In genomic region chr6:86366125-86366852, GRCm38 (mm10) we compare ENCODE assay signal across 8 mouse cellular contexts. TPM values are rescaled to one million over a fixed set of nuclear protein-coding genes. Genes with fewer than 3 reads are reported as not detected.
DNase-seq lines count a peak whose midpoint lies in the region; ATAC-seq and TF ChIP-seq lines count a peak whose summit lies in the region.

No protein-coding gene starts in this region.

- no peak for TF ChIP-seq POLR2A in brain, embryonic 14.5 days (IDR thresholded peaks at IDR 0.05; ENCODE audit: borderline replicate concordance, extremely low read depth, insufficient read depth, insufficient read length, poor library complexity, severe bottlenecking)

- H3K4me3 ChIP-seq in forebrain, embryonic 16.5 days (replicated peaks; ENCODE audit: low read length): peak overlapping the region; percentile 70
- H3K4me3 ChIP-seq in hindbrain, postnatal 0 days (ENCODE audit: low read length): peak overlapping the region; percentile 67

- no peaks in the 10 kb centered on the region for H3K36me3 ChIP-seq in forebrain, embryonic 16.5 days (ENCODE audit: control insufficient read depth, insufficient read depth)
- H3K36me3 ChIP-seq in hindbrain, postnatal 0 days (ENCODE audit: insufficient read depth, low read length): no peaks in the 10 kb centered on the region

- no peaks in the 10 kb centered on the region for H3K27me3 ChIP-seq in forebrain, embryonic 16.5 days (replicated peaks; ENCODE audit: control insufficient read depth, insufficient read depth, low read length)
- no peaks in the 10 kb centered on the region for H3K27me3 ChIP-seq in hindbrain, postnatal 0 days (ENCODE audit: insufficient read depth, low read length)

- 0 out of 2 replicates have a peak, but pooled peaks have one; percentile 0 for ATAC-seq in forebrain, embryonic 16.5 days
- ATAC-seq in hindbrain, postnatal 0 days: no peak
- ATAC-seq in megakaryocyte-erythroid progenitor cell, adult 5-6 weeks (replicated peaks; ENCODE audit: low FRiP score, low TSS enrichment, poor library complexity, severe bottlenecking): 0 out of 2 replicates have a peak, but pooled peaks have one; percentile 3

- peak; percentile 7 for DNase-seq in gastrocnemius, adult 18-20 months (ENCODE audit: low spot score)
- DNase-seq in gastrocnemius, postnatal 36 days: no peak
- DNase-seq in brain, embryonic 14.5 days (ENCODE audit: low read depth): peak; percentile 68
- DNase-seq in hindbrain, postnatal 0 days (ENCODE audit: low spot score): peak; percentile 66
- peak; percentile 35 for DNase-seq in left cerebral cortex, postnatal 36 days (ENCODE audit: low spot score in 2 of 2)
- DNase-seq in testis, postnatal 10 days (ENCODE audit: low spot score): peak; percentile 74

- peak overlapping the region; percentile 89 for H3K4me2 ChIP-seq in forebrain, embryonic 16.5 days (ENCODE audit: low read length)
- peak overlapping the region; percentile 97 for H3K4me2 ChIP-seq in hindbrain, postnatal 0 days (ENCODE audit: low read depth, low read length)

- no peak for TF ChIP-seq CTCF in brain, embryonic 14.5 days (IDR thresholded peaks at IDR 0.05; ENCODE audit: borderline replicate concordance, extremely low read depth, insufficient read depth, insufficient read length)
- no peak for TF ChIP-seq CTCF in hindbrain, postnatal 0 days (IDR thresholded peaks at IDR 0.05; ENCODE audit: low read depth)

- peak overlapping the region; percentile 83 for H3K9ac ChIP-seq in forebrain, embryonic 16.5 days (replicated peaks; ENCODE audit: low read depth, low read length)
- H3K9ac ChIP-seq in hindbrain, postnatal 0 days (replicated peaks; ENCODE audit: low read length): peak overlapping the region; percentile 77

- H3K4me1 ChIP-seq in forebrain, embryonic 16.5 days (replicated peaks; ENCODE audit: control insufficient read depth, insufficient read depth, low read length): peaks cover 22% of the 10 kb centered on the region
- peaks cover 13% of the 10 kb centered on the region; the same call in 1 of the 2 replicates for H3K4me1 ChIP-seq in hindbrain, postnatal 0 days (ENCODE audit: insufficient read depth, low read length)

- no peaks in the 10 kb centered on the region for H3K9me3 ChIP-seq in forebrain, embryonic 16.5 days (ENCODE audit: control insufficient read depth, low read length)
- H3K9me3 ChIP-seq in hindbrain, postnatal 0 days (ENCODE audit: low read length): no peaks in the 10 kb centered on the region

- intact Hi-C loops in gastrocnemius, postnatal 36 days (cut with DNase I): no loop called here
- intact Hi-C loops in left cerebral cortex, postnatal 36 days (cut with DNase I): no loop called here

- peak overlapping the region; percentile 85 for H3K27ac ChIP-seq in forebrain, embryonic 16.5 days (ENCODE audit: low read length)
- peak overlapping the region; percentile 90 for H3K27ac ChIP-seq in hindbrain, postnatal 0 days

- WGBS in forebrain, embryonic 16.5 days: 32% methylated on average over 25 of the region's 25 CpGs
- WGBS in hindbrain, postnatal 0 days: 28% methylated on average over 25 of the region's 25 CpGs

RNA-seq across cellular contexts. Expression of gene Fam136a, which starts 0.8 kb away (rescaled TPM):
- 10 to 100 TPM; 11.3 to 12.6 TPM for total RNA-seq in gastrocnemius, adult 18-20 months (2021)
- total RNA-seq in gastrocnemius, postnatal 36 days (2021): 10 to 100 TPM; 11.9 to 15.1 TPM
- polyA plus RNA-seq in brain, embryonic 14.5 days (2012; rRNA removed): 56.5 and 58.2 TPM in 2 replicates
- polyA plus RNA-seq in forebrain, embryonic 16.5 days (2015; fragmentation: Nextera tagmentation; extraction: Ambion mirVana): 128 TPM in 2 replicates
- 42.2 and 48.2 TPM in 2 replicates for total RNA-seq in hindbrain, postnatal 0 days (2014; rRNA removed)
- 63.7 and 64.6 TPM in 2 replicates for polyA plus RNA-seq in hindbrain, postnatal 0 days (2015; fragmentation: Nextera tagmentation; extraction: Ambion mirVana)
- 10 to 100 TPM; 23.3 to 25.2 TPM for total RNA-seq in left cerebral cortex, postnatal 36 days (2021)
- 40.6 and 40.9 TPM in 2 replicates for total RNA-seq in megakaryocyte-erythroid progenitor cell, adult 5-6 weeks (2014; fragmentation: Nextera tagmentation)
- 74.9 and 88.5 TPM in 2 replicates for total RNA-seq in megakaryocyte-erythroid progenitor cell, adult 5-6 weeks (2017)

RNA-seq across cellular contexts. Expression of gene Snrpg, which starts 4.8 kb away (rescaled TPM):
- total RNA-seq in gastrocnemius, adult 18-20 months (2021): 10 to 100 TPM; 27.9 to 31.6 TPM
- total RNA-seq in gastrocnemius, postnatal 36 days (2021): 10 to 100 TPM; 23.0 to 26.7 TPM
- polyA plus RNA-seq in brain, embryonic 14.5 days (2012; rRNA removed): 175 and 203 TPM in 2 replicates
- polyA plus RNA-seq in forebrain, embryonic 16.5 days (2015; fragmentation: Nextera tagmentation; extraction: Ambion mirVana): 420 and 457 TPM in 2 replicates
- 45.1 and 48.1 TPM in 2 replicates for total RNA-seq in hindbrain, postnatal 0 days (2014; rRNA removed)
- 278 and 289 TPM in 2 replicates for polyA plus RNA-seq in hindbrain, postnatal 0 days (2015; fragmentation: Nextera tagmentation; extraction: Ambion mirVana)
- total RNA-seq in left cerebral cortex, postnatal 36 days (2021): 10 to 100 TPM; 55.8 to 66.0 TPM
- 665 and 676 TPM in 2 replicates for total RNA-seq in megakaryocyte-erythroid progenitor cell, adult 5-6 weeks (2014; fragmentation: Nextera tagmentation)
- 44.6 and 66.9 TPM in 2 replicates for total RNA-seq in megakaryocyte-erythroid progenitor cell, adult 5-6 weeks (2017)

RNA-seq across cellular contexts. Expression of gene Pcyox1, which starts 30.7 kb away (rescaled TPM):
- 10 to 100 TPM; 50.6 to 54.0 TPM for total RNA-seq in gastrocnemius, adult 18-20 months (2021)
- total RNA-seq in gastrocnemius, postnatal 36 days (2021): 10 to 100 TPM; 53.1 to 54.2 TPM
- polyA plus RNA-seq in brain, embryonic 14.5 days (2012; rRNA removed): 71.4 and 72.1 TPM in 2 replicates
- polyA plus RNA-seq in forebrain, embryonic 16.5 days (2015; fragmentation: Nextera tagmentation; extraction: Ambion mirVana): 104 and 119 TPM in 2 replicates
- 74.3 and 80.9 TPM in 2 replicates for total RNA-seq in hindbrain, postnatal 0 days (2014; rRNA removed)
- polyA plus RNA-seq in hindbrain, postnatal 0 days (2015; fragmentation: Nextera tagmentation; extraction: Ambion mirVana): 102 and 104 TPM in 2 replicates
- 100 to 1,000 TPM; 106 to 124 TPM for total RNA-seq in left cerebral cortex, postnatal 36 days (2021)
- total RNA-seq in megakaryocyte-erythroid progenitor cell, adult 5-6 weeks (2014; fragmentation: Nextera tagmentation): 14.1 and 15.5 TPM in 2 replicates
- 34.3 and 40.4 TPM in 2 replicates for total RNA-seq in megakaryocyte-erythroid progenitor cell, adult 5-6 weeks (2017)

RNA-seq across cellular contexts. Expression of gene Tia1, which starts 37.7 kb away (rescaled TPM):
- total RNA-seq in gastrocnemius, adult 18-20 months (2021): 10 to 100 TPM; 19.2 to 20.9 TPM
- total RNA-seq in gastrocnemius, postnatal 36 days (2021): 10 to 100 TPM; 18.9 to 20.1 TPM
- polyA plus RNA-seq in brain, embryonic 14.5 days (2012; rRNA removed): 331 and 433 TPM in 2 replicates
- polyA plus RNA-seq in forebrain, embryonic 16.5 days (2015; fragmentation: Nextera tagmentation; extraction: Ambion mirVana): 370 and 414 TPM in 2 replicates
- 138 and 148 TPM in 2 replicates for total RNA-seq in hindbrain, postnatal 0 days (2014; rRNA removed)
- polyA plus RNA-seq in hindbrain, postnatal 0 days (2015; fragmentation: Nextera tagmentation; extraction: Ambion mirVana): 190 and 211 TPM in 2 replicates
- total RNA-seq in left cerebral cortex, postnatal 36 days (2021): 100 to 1,000 TPM in 1 of 2 experiments, 10 to 100 TPM in 1; 76.1 to 145 TPM
- 92.4 and 94.8 TPM in 2 replicates for total RNA-seq in megakaryocyte-erythroid progenitor cell, adult 5-6 weeks (2014; fragmentation: Nextera tagmentation)
- total RNA-seq in megakaryocyte-erythroid progenitor cell, adult 5-6 weeks (2017): 42.8 and 85.8 TPM in 2 replicates

Comparison
In these comparisons a context has a peak if more than half of its experiments do, and no peak if none do; other contexts are left out.
1. DNase-seq: peak in gastrocnemius, adult 18-20 months (single experiment), brain, embryonic 14.5 days (single experiment), hindbrain, postnatal 0 days (single experiment), left cerebral cortex, postnatal 36 days (2 of 2) and testis, postnatal 10 days (single experiment); none in gastrocnemius, postnatal 36 days (0 of 2).